Mouse (Mus musculus) midbrain, embryonic 11.5 days (tissue): Measurements from ENCODE around the gene Brd3. TPM values are rescaled to one million over a fixed set of nuclear protein-coding genes. Genes with fewer than 3 reads are reported as not detected.
A peak's percentile ranks its signal among the peaks of the same experiment; 100 is the strongest.

Experiments used
- ATAC-seq: fragments of 200-750 bp; cut with Nextera tagmentation; 2 replicates; pipeline ENCODE4 v1.8.0; 2017; ENCODE audit warnings: moderate TSS enrichment, moderate library complexity; ENCODE audit not compliant: low FRiP score
- DNase-seq: peaks from one replicate; pipeline ENCODE4 v3.0.0; 2015; ENCODE audit warnings: low spot score; ENCODE audit errors: missing footprints
- H3K27ac ChIP-seq: fragments of 300-500 bp; sonication (generic); 2 replicates; pipeline ENCODE4 v1.5.1; 2014; ENCODE audit warnings: low read depth, low read length
- H3K27me3 ChIP-seq: fragments of 300-500 bp; sonication (generic); 2 replicates; pipeline ENCODE4 v1.6.1; 2014; ENCODE audit warnings: mild to moderate bottlenecking, low read length, moderate library complexity, mixed read lengths; ENCODE audit not compliant: control insufficient read depth, insufficient read depth
- H3K36me3 ChIP-seq: fragments of 300-500 bp; sonication (generic); 2 replicates; pipeline ENCODE4 v1.6.1; 2014; ENCODE audit warnings: mild to moderate bottlenecking, low read length, moderate library complexity, mixed read lengths; ENCODE audit not compliant: control insufficient read depth, insufficient read depth
- H3K4me1 ChIP-seq: fragments of 300-500 bp; sonication (generic); 2 replicates; pipeline ENCODE4 v1.6.1; 2014; ENCODE audit warnings: low read length; ENCODE audit not compliant: control insufficient read depth, insufficient read depth
- H3K4me2 ChIP-seq: fragments of 300-500 bp; sonication (generic); 2 replicates; pipeline ENCODE4 v1.6.1; 2014; ENCODE audit warnings: mild to moderate bottlenecking, moderate library complexity
- H3K4me3 ChIP-seq: fragments of 300-500 bp; sonication (generic); 2 replicates; pipeline ENCODE4 v1.5.1; 2014; ENCODE audit warnings: low read depth, low read length
- H3K9ac ChIP-seq: fragments of 300-500 bp; sonication (generic); 2 replicates; pipeline ENCODE4 v1.6.1; 2014; ENCODE audit warnings: low read length
- H3K9me3 ChIP-seq: fragments of 300-500 bp; sonication (generic); 2 replicates; pipeline ENCODE4 v1.6.1; 2016; ENCODE audit warnings: low read length; ENCODE audit not compliant: control insufficient read depth
- WGBS: fragments of 180-500 bp; shearing (Covaris S2); extraction: QIAGEN DNeasy Blood & Tissue Kit; methylation state at CpG from one replicate; pipeline ENCODE4 v1.1.7; 2014; 5-methylcytosine and 5-hydroxymethylcytosine counted together
- polyA plus RNA-seq: library from polyadenylated mRNA; unstranded; fragments of >200 nt; fragmentation: Nextera tagmentation; extraction: Ambion mirVana; gene quantifications from 2 replicates; pipeline ENCODE4 v1.2.1, GENCODE M21; 2014

Gene Brd3
- polyA plus RNA-seq, 1 experiment from 2014 or later = 189 TPM

DNA sequence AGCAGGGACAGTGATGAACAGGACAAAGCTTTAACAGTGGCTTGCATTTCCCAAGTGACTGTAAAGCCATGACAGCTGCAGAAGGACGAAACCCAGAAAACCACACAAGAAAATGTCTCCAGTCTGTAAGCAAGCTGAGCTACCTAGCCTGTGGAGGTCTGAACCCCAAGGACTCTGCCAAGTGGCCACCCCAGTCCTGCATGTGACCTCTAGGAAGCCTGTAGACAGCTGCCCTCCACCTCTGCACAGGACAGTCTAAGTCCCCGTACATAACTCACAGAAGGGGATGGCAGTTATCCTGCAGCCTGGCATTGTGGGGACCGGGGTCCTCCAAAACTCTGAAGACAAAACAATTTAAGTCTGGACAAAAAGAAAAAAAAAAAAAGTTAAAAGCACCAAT, 61.6 kb downstream of the Brd3 start:
- Histone ChIP-seq H3K9ac (no peak overlapping the region), H3K9me3 (no peaks in the 10 kb centered on the region), H3K36me3 (peaks cover 30% of the 10 kb centered on the region), H3K4me2 (no peak overlapping the region), H3K4me3 (no peak overlapping the region), H3K27ac (no peak overlapping the region), H3K4me1 (peaks cover 10% of the 10 kb centered on the region), H3K27me3 (no peaks in the 10 kb centered on the region)
- no peak for DNase-seq
- ATAC-seq = no peak
- 93% methylated on average over 3 of the region's 3 CpGs for WGBS

DNA sequence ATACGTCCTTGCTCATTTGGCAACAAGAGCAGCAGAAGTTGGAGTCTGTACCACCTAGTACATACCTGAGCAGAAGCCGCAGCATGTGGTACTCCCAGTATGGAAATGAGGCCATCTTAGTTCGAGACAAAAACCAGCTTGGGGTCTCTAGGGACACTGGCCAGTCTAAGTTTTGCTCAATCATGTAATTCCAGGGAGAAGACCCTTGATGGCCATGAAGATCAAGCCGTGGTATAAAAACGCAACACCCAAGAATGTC, 64.1 kb downstream of the Brd3 start:
- DNase-seq = no peak
- no peak overlapping the region for H3K27ac ChIP-seq
- no peak for ATAC-seq
- peak overlapping the region; percentile 66; the same call in 1 of the 2 replicates for H3K4me3 ChIP-seq
- H3K4me2 ChIP-seq = no peak overlapping the region
- H3K36me3 ChIP-seq = peaks cover 10% of the 10 kb centered on the region; the same call in 1 of the 2 replicates
- WGBS = 82% methylated on average over 5 of the region's 5 CpGs
- H3K4me1 ChIP-seq = peaks cover 10% of the 10 kb centered on the region
- no peaks in the 10 kb centered on the region for H3K27me3 ChIP-seq
- no peak overlapping the region for H3K9ac ChIP-seq
- H3K9me3 ChIP-seq = no peaks in the 10 kb centered on the region

- DNase-seq (peak; percentile 92), ATAC-seq (peak; percentile 71)
- H3K27me3 ChIP-seq = no peaks in the 10 kb centered on the region
- 37% methylated on average over 20 of the region's 20 CpGs for WGBS
- H3K4me3 ChIP-seq = peak overlapping the region; percentile 66
- no peak overlapping the region for H3K27ac ChIP-seq
- peaks cover 9% of the 10 kb centered on the region; the same call in 1 of the 2 replicates for H3K36me3 ChIP-seq
- H3K4me1 ChIP-seq = peaks cover 10% of the 10 kb centered on the region
- peak overlapping the region; percentile 89 for H3K4me2 ChIP-seq
- H3K9me3 ChIP-seq = no peaks in the 10 kb centered on the region
- peak overlapping the region; percentile 86 for H3K9ac ChIP-seq
Measured at GRCm38 (mm10) chr2:27442708-27443449, 64.6 kb downstream of the Brd3 start.

GRCm38 (mm10) chr2:27441767-27442707, 65.4 kb downstream of the Brd3 start, which contains the start of gene Brd3os:
TSS of gene Brd3os (plus strand) at chr2:27442324.
- Histone ChIP-seq H3K27ac (0 out of 2 replicates have a peak within 1 kb of the TSS, but pooled peaks have one; percentile 40), H3K4me1 (peaks cover 10% of the 10 kb centered on the region), H3K27me3 (no peaks in the 10 kb centered on the region), H3K9me3 (no peaks in the 10 kb centered on the region), H3K9ac (peak within 1 kb of the TSS; percentile 86), H3K36me3 (peaks cover 5% of the 10 kb centered on the region; the same call in 1 of the 2 replicates), H3K4me3 (peak within 1 kb of the TSS; percentile 66), H3K4me2 (peak within 1 kb of the TSS; percentile 89)
- ATAC-seq = peak; percentile 90
- under 1% methylated on average over 36 of the region's 36 CpGs for WGBS
- DNase-seq = peak; percentile 100

DNA sequence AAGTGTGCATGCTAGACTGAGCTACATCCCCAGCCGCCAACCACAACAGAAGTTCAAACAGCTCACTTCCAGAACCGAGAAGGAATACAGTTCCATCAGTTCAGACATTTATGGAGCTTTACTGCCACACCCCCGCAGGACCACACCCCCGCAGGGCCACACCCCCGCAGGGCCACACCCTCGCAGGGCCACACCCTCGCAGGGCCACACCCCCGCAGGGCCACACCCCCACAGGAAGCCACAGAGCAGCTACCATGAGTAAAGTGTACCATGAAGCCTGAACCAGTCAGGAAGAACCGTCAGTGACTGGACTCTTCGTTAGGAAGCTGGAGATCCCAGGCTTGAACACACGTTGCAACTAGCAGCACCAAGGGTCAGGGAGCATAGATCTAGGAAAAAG, 69.2 kb downstream of the Brd3 start:
- ATAC-seq (no peak), DNase-seq (no peak)
- H3K36me3 ChIP-seq = no peaks in the 10 kb centered on the region
- no peak overlapping the region for H3K4me2 ChIP-seq
- 28% methylated on average over 11 of the region's 11 CpGs for WGBS
- no peak overlapping the region for H3K9ac ChIP-seq
- H3K4me3 ChIP-seq = no peak overlapping the region
- H3K27ac ChIP-seq = no peak overlapping the region
- peaks cover 10% of the 10 kb centered on the region for H3K4me1 ChIP-seq
- no peaks in the 10 kb centered on the region for H3K9me3 ChIP-seq
- no peaks in the 10 kb centered on the region for H3K27me3 ChIP-seq

DNA sequence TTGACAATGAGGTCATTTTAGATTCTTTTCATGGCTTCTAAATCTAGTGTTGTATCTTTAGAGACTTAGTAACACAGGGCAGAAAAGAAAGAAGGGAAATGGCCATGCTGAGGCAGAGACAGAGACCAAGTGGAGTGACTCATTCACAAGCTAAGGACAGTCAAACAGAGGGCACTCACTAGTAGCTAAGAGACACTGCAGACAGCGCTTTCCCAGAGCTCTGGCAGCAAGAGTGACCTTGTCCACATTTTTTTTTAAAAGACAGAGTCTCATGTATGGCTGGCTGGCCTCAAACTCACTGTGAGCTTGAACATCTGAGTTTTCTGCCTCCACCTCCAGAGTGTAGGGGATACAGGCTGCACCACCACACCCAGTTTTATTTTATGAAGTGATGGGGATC, 69.6 kb downstream of the Brd3 start:
- no peaks in the 10 kb centered on the region for H3K9me3 ChIP-seq
- 74% methylated on average over 1 of the region's 1 CpGs for WGBS

DNA sequence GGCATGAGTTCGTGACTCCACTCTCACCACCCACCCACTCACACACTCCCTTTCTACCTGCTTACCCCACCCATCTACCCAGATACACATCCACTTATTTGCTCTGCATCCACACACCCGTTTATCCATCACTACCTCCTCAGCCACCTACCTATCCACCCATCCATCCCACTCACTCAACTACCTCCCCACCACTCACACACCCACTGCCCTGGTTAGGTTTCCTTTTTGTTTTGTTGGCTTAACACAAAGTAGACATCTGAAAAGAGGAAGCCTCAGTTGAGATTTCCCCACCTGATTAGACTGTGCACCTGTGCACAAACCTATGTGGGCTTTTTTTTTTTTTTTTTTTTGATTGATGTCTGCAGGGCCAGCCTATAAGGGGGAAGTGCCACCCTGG, 74.9 kb downstream of the Brd3 start:
- Histone ChIP-seq H3K4me2 (no peak overlapping the region), H3K4me3 (no peak overlapping the region), H3K9me3 (no peaks in the 10 kb centered on the region), H3K4me1 (peaks cover 5% of the 10 kb centered on the region), H3K9ac (no peak overlapping the region), H3K27me3 (no peaks in the 10 kb centered on the region), H3K27ac (no peak overlapping the region), H3K36me3 (no peaks in the 10 kb centered on the region)
- 80% methylated on average over 2 of the region's 2 CpGs for WGBS
- DNase-seq (no peak), ATAC-seq (no peak)

More for the DNA sequence above, 69.6 kb downstream of the Brd3 start:
- Histone ChIP-seq H3K4me1 (peaks cover 6% of the 10 kb centered on the region), H3K4me2 (no peak overlapping the region), H3K27ac (no peak overlapping the region), H3K4me3 (no peak overlapping the region), H3K27me3 (no peaks in the 10 kb centered on the region), H3K9ac (no peak overlapping the region), H3K36me3 (no peaks in the 10 kb centered on the region)
- DNase-seq = no peak
- no peak for ATAC-seq

DNA sequence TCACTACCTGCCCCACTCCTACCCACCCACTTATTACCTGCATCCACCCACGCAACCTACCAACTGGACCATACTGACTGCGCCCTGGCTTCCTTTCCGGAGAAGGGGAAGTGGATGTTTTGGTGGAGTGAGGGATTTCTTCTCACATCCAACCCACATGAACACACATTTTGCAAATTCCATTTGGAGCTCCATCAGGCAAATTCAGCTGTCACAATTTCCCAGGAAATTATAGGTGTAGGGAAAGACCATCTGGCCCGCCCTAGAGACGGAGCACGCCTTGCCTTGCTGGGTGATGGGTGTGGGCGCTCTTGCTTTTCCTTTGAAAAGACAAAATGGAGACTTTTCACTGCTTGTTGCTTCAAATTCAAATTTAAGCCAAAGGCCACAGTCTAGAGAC, 76.8 kb downstream of the Brd3 start:
- 94% methylated on average over 7 of the region's 7 CpGs for WGBS
- no peak for ATAC-seq
- no peak overlapping the region for H3K4me2 ChIP-seq

DNA sequence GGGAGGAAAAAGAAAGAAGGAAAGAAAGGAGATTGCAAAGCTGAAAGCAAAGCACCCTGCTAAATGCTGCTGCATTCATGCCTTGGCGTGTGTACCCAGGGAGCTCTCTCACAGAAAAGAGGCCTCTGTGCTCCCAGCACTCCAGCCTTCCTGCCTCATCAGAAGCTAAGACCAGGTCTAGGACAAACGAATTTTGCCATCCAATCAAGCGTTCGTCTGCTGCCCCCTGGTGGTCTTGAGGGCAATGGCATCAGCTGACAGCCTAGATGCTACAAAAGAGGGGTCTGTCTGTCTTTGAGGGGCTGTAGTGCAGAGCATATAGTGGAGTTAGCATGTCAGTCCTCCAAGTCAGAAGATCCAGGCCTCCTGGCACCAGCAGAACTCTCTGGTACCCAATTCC, 79.4 kb downstream of the Brd3 start:
- DNase-seq (peak; percentile 99), ATAC-seq (peak; percentile 11; the same call in 1 of the 2 replicates)
- Histone ChIP-seq H3K9ac (no peak overlapping the region), H3K36me3 (no peaks in the 10 kb centered on the region), H3K9me3 (no peaks in the 10 kb centered on the region), H3K27ac (no peak overlapping the region), H3K4me2 (no peak overlapping the region), H3K27me3 (no peaks in the 10 kb centered on the region), H3K4me1 (peaks cover 27% of the 10 kb centered on the region), H3K4me3 (no peak overlapping the region)
- 0% methylated on average over 4 of the region's 4 CpGs for WGBS

More for the DNA sequence above, 76.8 kb downstream of the Brd3 start:
- Histone ChIP-seq H3K4me1 (peaks cover 10% of the 10 kb centered on the region), H3K9me3 (no peaks in the 10 kb centered on the region), H3K27me3 (no peaks in the 10 kb centered on the region), H3K4me3 (no peak overlapping the region), H3K27ac (no peak overlapping the region), H3K36me3 (no peaks in the 10 kb centered on the region), H3K9ac (no peak overlapping the region)
- no peak for DNase-seq
